Mouse (Mus musculus): ENCODE data around the gene Gm3173. TPM values are rescaled to one million over a fixed set of nuclear protein-coding genes. Genes with fewer than 3 reads are reported as not detected.
"Not testable (repeated sequence)": the region's sequence is repeated elsewhere in the genome, so short reads cannot be mapped to it uniquely, and the experiment has no call there.

The Gm3173 gene
- total RNA-seq (2021) = not detected
- long read RNA-seq, experiment 1 = 0 reads
- long read RNA-seq, experiment 2 = 0 reads

- DNase-seq (ENCODE audit: low spot score) = not testable (repeated sequence)
These were observed at the start of gene Gm3173 for GRCm38 (mm10) chr14:4430692-4431091. Gene Gm3173, plus strand, starts transcription at chr14:4430992.

GRCm38 (mm10) chr14:4385606-4386005, 45.2 kb upstream of the Gm3173 start:
- not testable (repeated sequence) for DNase-seq (ENCODE audit: low spot score)

DNA sequence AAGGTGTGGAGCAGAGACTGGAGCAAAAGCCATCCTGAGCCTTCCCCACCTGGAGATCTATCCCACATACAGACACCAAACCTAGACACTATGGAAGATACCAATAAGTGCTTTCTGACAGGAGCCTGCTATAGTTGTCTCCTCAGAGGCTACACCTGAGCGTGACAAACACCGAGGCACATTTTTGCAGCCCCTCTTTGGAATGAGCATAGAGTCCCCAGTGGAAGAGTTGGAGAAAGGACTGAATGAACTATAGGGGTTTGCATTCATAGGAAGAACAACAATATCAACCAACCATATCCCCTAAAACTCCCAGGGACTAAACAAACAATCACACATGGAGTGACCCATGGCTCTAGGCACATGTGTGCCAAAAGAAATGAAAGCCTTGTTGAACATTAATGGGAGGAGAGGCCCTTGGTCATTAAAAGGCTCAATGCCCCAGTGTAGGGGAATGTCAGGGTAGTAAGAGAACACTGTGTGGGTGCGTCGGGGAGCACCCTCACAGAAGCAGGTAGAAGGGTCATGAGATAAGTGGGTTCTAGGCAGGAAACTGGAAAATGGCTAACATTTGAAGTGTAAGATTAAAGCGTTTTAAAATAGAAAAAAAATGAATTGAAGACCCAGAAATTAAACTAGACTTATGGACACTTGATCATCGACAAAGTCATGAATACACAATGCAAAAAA, 37.8 kb upstream of the Gm3173 start:
- not testable (repeated sequence) for DNase-seq (ENCODE audit: low spot score)

DNA sequence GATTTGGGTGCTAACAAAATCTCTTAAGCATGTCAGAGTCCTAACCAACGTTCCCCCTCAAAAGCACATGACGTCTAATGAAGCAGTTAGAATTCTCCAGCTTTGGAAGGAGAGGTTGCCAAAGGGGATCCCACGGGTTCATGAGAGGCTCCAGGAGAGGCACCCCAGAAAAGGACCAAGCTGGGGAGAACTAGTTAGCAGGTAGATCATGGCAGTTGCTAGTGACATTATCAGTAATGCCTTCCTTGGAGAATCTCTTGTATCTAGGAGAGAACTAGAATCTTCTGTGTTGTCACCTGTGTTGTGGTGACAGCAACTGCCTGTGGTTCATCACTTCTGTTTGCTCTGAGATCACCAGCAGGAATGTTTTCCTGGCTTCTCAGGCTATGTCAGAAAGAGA, 33.6 kb upstream of the Gm3173 start, which contains the start of gene Gm3159:
TSS of gene Gm3159 (plus strand) at position 301 of the 400 bp plus-strand sequence.
- DNase-seq (ENCODE audit: low spot score) = not testable (repeated sequence)

DNA sequence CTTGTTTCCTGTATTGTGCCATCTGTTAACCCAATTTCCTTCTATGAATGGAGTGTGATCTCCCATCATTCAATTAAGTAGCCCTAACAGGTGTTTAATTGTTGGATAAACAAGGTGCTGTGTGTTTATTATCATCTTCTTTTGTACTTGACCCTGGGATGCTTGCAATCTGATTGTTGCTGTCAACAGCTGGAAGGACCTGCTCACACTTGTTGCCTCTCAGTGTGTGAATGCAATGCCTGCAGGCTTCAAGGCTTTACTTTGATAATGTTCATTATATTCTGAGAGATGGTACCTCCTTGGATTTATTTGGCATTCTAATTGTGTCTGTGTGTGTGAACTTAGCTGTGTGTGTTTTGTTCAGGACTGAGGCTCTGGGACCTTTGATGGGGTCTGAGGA, 32.2 kb upstream of the Gm3173 start:
- not testable (repeated sequence) for DNase-seq (ENCODE audit: low spot score)

- not testable (repeated sequence) for DNase-seq (ENCODE audit: low spot score)
These were observed 30.5 kb upstream of the Gm3173 start for GRCm38 (mm10) chr14:4400115-4400789.

DNA sequence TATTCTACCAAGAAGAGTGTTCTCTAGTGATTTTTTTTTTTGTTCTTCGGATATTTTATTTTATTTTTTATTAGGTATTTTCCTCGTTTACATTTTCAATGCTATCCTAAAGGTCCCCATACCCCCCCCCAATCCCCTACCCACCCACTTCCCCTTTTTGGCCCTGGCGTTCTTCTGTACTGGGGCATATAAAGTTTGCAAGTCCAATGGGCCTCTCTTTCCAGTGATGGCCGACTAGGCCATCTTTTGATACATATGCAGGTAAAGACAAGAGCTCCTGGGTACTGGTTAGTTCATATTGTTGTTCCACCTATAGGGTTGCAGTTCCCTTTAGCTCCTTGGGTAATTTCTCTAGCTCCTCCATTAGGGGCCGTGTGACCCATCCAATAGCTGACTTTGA, 29.5 kb upstream of the Gm3173 start:
- not testable (repeated sequence) for DNase-seq (ENCODE audit: low spot score)

DNA sequence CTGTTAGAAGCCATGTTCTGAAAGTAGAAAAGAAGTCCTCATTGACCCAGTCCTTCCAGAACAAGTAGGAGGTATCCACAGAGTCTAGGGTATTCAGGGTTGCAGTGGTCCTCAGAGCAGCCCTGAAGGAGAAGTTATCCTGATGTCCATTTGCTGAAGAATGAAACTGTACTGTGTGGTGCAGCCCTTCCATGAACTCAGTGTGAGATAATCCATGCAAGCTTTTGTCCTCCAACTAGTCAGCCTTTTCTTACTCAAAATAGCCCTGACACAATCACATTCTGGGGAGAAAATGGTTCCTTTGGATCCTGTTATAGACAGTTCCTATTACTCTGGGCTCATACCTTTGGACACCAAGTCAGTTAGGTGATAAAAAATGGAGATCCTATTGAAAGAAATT, 27.0 kb upstream of the Gm3173 start:
- DNase-seq (ENCODE audit: low spot score) = not testable (repeated sequence)

DNA sequence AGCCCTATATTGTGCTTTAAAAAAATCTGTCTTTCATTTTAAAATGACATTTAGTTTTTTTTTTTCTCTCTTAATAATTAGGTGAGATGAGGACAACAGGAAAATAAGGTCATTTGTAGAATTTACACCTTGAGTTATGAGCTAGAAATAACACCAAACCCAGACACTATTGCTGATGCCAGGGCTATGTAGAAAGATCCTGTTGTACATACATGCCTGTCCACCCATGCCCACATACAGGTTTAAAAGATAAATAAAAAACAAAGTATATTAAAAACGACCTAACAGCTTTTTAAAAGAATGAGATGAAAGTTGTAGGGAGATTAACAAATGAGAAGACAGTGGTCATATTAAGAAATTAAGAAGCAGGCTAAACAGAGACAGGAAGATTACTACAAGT, 20.9 kb upstream of the Gm3173 start:
- DNase-seq (ENCODE audit: low spot score) = not testable (repeated sequence)

GRCm38 (mm10) chr14:4414965-4415835, 15.6 kb upstream of the Gm3173 start, which contains the start of gene Gm3164:
Gene Gm3164, plus strand, starts transcription at chr14:4415448.
- not testable (repeated sequence) for DNase-seq (ENCODE audit: low spot score)

- not testable (repeated sequence) for DNase-seq (ENCODE audit: low spot score)
These were observed 50.7 kb downstream of the Gm3173 start, which contains the start of gene Gm3182 for GRCm38 (mm10) chr14:4481445-4481844. Gene Gm3182, plus strand, starts transcription at chr14:4481745.

GRCm38 (mm10) chr14:4499425-4499824, 68.6 kb downstream of the Gm3173 start:
- DNase-seq (ENCODE audit: low spot score) = not testable (repeated sequence)

DNA sequence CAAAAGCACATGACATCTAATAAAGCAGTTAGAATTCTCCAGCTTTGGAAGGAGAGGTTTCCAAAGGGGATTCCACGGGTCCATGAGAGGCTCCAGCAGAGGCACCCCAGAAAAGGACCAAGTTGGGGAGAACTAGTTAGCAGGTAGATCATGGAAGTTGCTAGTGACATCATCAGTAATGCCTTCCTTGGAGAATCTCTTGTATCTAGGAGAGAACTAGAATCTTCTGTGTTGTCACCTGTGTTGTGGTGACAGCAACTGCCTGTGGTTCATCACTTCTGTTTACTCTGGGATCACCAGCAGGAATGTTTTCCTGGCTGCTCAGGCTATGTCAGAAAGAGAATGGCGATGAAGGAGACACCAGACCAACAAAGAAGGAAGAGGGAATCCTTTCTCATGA, 124.3 kb downstream of the Gm3173 start, which contains the start of gene Gm3047:
TSS of gene Gm3047 (plus strand) at position 301 of the 400 bp plus-strand sequence.
- not testable (repeated sequence) for DNase-seq (ENCODE audit: low spot score)

Other genes starting within 250 kb of the Gm3173 start
- gene Gm2974, start 248.4 kb upstream of the Gm3173 start, total RNA-seq (2021) = not detected
- not detected for gene Gm3138, start 181.4 kb upstream of the Gm3173 start, total RNA-seq (2021)
- not detected for gene Gm3149, start 113.7 kb upstream of the Gm3173 start, total RNA-seq (2021)
- gene 2610042L04Rik, start 96.2 kb upstream of the Gm3173 start, total RNA-seq (2021) = not detected
- gene Gm3159, start 33.5 kb upstream of the Gm3173 start, total RNA-seq (2021) = not detected
- gene Gm3164, start 15.5 kb upstream of the Gm3173 start, total RNA-seq (2021) = under 1 TPM in 1 of 2 experiments, not detected in 1; 0.17 TPM
- not detected for gene Gm3182, start 50.8 kb downstream of the Gm3173 start, total RNA-seq (2021)
- gene Gm3047, start 124.4 kb downstream of the Gm3173 start, total RNA-seq (2021) = not detected
- gene Gm8159, start 201.4 kb downstream of the Gm3173 start, total RNA-seq (2021) = not detected
- not detected for gene Gm3239, start 233.2 kb downstream of the Gm3173 start, total RNA-seq (2021)